Mouse (Mus musculus): ENCODE measurements around the gene Hyal2. TPM values are rescaled to one million over a fixed set of nuclear protein-coding genes. Genes with fewer than 3 reads are reported as not detected.

Hyal2 gene
- total and polyA plus RNA-seq, 3 experiments, result 31.3 to 32.0 TPM; not detected in 1

GRCm38 (mm10) chr9:107522400-107522711 lies 45.4 kb upstream of the Hyal2 start:
- Histone ChIP-seq H3K79me2 (ENCODE audit: control insufficient read depth, insufficient read depth, low read length, poor library complexity) (no peaks in the 10 kb centered on the region), H3K4me3 (ENCODE audit: control insufficient read depth in 1 of 2, insufficient read depth in 1 of 2, low read depth in 2 of 2, low read length in 2 of 2) (no peak overlapping the region; a peak in 1 of 4 replicates), H3K9me3 (replicated peaks; ENCODE audit: insufficient read depth, low read length) (no peaks in the 10 kb centered on the region), H3K4me1 (ENCODE audit: control insufficient read depth in 1 of 2, insufficient read depth in 2 of 2, low read length in 2 of 2) (peaks cover 0 to 12% of the 10 kb centered on the region in 2 experiments; a peak in 3 of 4 replicates), H3K27ac (ENCODE audit: control insufficient read depth, low read depth, low read length) (no peak overlapping the region), H3K36me3 (ENCODE audit: control insufficient read depth in 1 of 2, insufficient read depth in 2 of 2, low read length in 2 of 2) (peaks cover 0 to 8% of the 10 kb centered on the region in 2 experiments; a peak in 1 of 4 replicates), H3K27me3 (ENCODE audit: control insufficient read depth in 1 of 2, insufficient read depth in 2 of 2, low read length in 2 of 2) (no peaks in the 10 kb centered on the region), H3K9ac (ENCODE audit: control insufficient read depth, low read depth, low read length, poor library complexity, severe bottlenecking) (no peak overlapping the region)
- DNase-seq (ENCODE audit: low read depth, low spot score), result no peak
- TF ChIP-seq CHD1 (IDR thresholded peaks at IDR 0.05; ENCODE audit: low read depth, low read length) (no peak), POLR2A (IDR thresholded peaks at IDR 0.05; ENCODE audit: control insufficient read depth in 1 of 2, insufficient read depth in 1 of 2, low read depth in 1 of 2, low read length in 2 of 2, poor library complexity in 1 of 2) (no peak), RCOR1 (IDR thresholded peaks at IDR 0.05; ENCODE audit: low read depth, low read length) (no peak), USF1 (IDR thresholded peaks at IDR 0.05; ENCODE audit: low read depth, low read length) (no peak), NRF1 (IDR thresholded peaks at IDR 0.05; ENCODE audit: insufficient read depth, low read depth, low read length, poor library complexity, severe bottlenecking) (no peak), ELF1 (IDR thresholded peaks at IDR 0.05; ENCODE audit: low read depth, low read length) (no peak), JUND (IDR thresholded peaks at IDR 0.05; ENCODE audit: low read depth, low read length) (no peak), SMC3 (IDR thresholded peaks at IDR 0.05; ENCODE audit: low read depth, low read length) (no peak), ETS1 (IDR thresholded peaks at IDR 0.05; ENCODE audit: low read depth, low read length) (no peak), EP300 (IDR thresholded peaks at IDR 0.05; ENCODE audit: low read depth in 1 of 2, low read length in 2 of 2) (no peak), MAFK (IDR thresholded peaks at IDR 0.05; ENCODE audit: borderline replicate concordance, low read depth, low read length) (no peak), GATA1 (IDR thresholded peaks at IDR 0.05; ENCODE audit: low read depth, low read length) (no peak), USF2 (IDR thresholded peaks at IDR 0.05; ENCODE audit: borderline replicate concordance in 1 of 2, insufficient read depth in 1 of 2, low read depth in 1 of 2, low read length in 2 of 2) (no peak), MAZ (IDR thresholded peaks at IDR 0.05; ENCODE audit: low read depth, low read length) (no peak), TAL1 (IDR thresholded peaks at IDR 0.05; ENCODE audit: low read length) (no peak)

GRCm38 (mm10) chr9:107526198-107527026 lies 41.3 kb upstream of the Hyal2 start:
- H3K9ac ChIP-seq (ENCODE audit: control insufficient read depth, low read depth, low read length, poor library complexity, severe bottlenecking), result no peak overlapping the region
- no peak for DNase-seq (ENCODE audit: low read depth, low spot score)
- no peak overlapping the region for H3K4me3 ChIP-seq (ENCODE audit: control insufficient read depth in 1 of 2, insufficient read depth in 1 of 2, low read depth in 2 of 2, low read length in 2 of 2)
- no peak for TF ChIP-seq NRF1 (IDR thresholded peaks at IDR 0.05; ENCODE audit: insufficient read depth, low read depth, low read length, poor library complexity, severe bottlenecking)
- TF ChIP-seq E2F4 (IDR thresholded peaks at IDR 0.05; ENCODE audit: borderline replicate concordance, low read depth, low read length), result no peak
- TF ChIP-seq TAL1 (IDR thresholded peaks at IDR 0.05; ENCODE audit: low read length), result no peak
- no peak for TF ChIP-seq ZC3H11A (IDR thresholded peaks at IDR 0.05; ENCODE audit: low read depth, low read length)
- TF ChIP-seq POLR2AphosphoS2 (IDR thresholded peaks at IDR 0.05; ENCODE audit: low read length), result no peak
- TF ChIP-seq RAD21 (IDR thresholded peaks at IDR 0.05; ENCODE audit: low read depth, low read length), result no peak
- no peak for TF ChIP-seq CHD1 (IDR thresholded peaks at IDR 0.05; ENCODE audit: low read depth, low read length)
- TF ChIP-seq ETS1 (IDR thresholded peaks at IDR 0.05; ENCODE audit: low read depth, low read length), result no peak
- TF ChIP-seq UBTF (IDR thresholded peaks at IDR 0.05; ENCODE audit: borderline replicate concordance, insufficient read depth, low read depth, low read length), result no peak
- no peak for TF ChIP-seq ZNF384 (IDR thresholded peaks at IDR 0.05; ENCODE audit: low read depth, low read length)
- no peak for TF ChIP-seq POLR2A (IDR thresholded peaks at IDR 0.05; ENCODE audit: control insufficient read depth in 1 of 2, insufficient read depth in 1 of 2, low read depth in 1 of 2, low read length in 2 of 2, poor library complexity in 1 of 2)
- TF ChIP-seq MYB (IDR thresholded peaks at IDR 0.05; ENCODE audit: low read depth, low read length), result no peak
- no peak for TF ChIP-seq SMC3 (IDR thresholded peaks at IDR 0.05; ENCODE audit: low read depth, low read length)
- H3K4me1 ChIP-seq (ENCODE audit: control insufficient read depth in 1 of 2, insufficient read depth in 2 of 2, low read length in 2 of 2), result no peaks in the 10 kb centered on the region
- no peaks in the 10 kb centered on the region; a peak in 1 of 4 replicates for H3K36me3 ChIP-seq (ENCODE audit: control insufficient read depth in 1 of 2, insufficient read depth in 2 of 2, low read length in 2 of 2)
- no peaks in the 10 kb centered on the region for H3K79me2 ChIP-seq (ENCODE audit: control insufficient read depth, insufficient read depth, low read length, poor library complexity)
- H3K27me3 ChIP-seq (ENCODE audit: control insufficient read depth in 1 of 2, insufficient read depth in 2 of 2, low read length in 2 of 2), result no peaks in the 10 kb centered on the region
- H3K9me3 ChIP-seq (replicated peaks; ENCODE audit: insufficient read depth, low read length), result no peaks in the 10 kb centered on the region
- no peak overlapping the region for H3K27ac ChIP-seq (ENCODE audit: control insufficient read depth, low read depth, low read length)

Data from MEL (cell line).